Mouse (Mus musculus) embryonic fibroblast, embryonic 13.5 days (primary cell): ENCODE measurements around the gene Nfkb1.

Experiments used
- CTCF ChIP-seq: IDR thresholded peaks from 2 replicates; pipeline ENCODE4 v1.5.1; 2011; ENCODE audit warnings: mild to moderate bottlenecking, control low read depth, low read length, moderate library complexity, borderline replicate concordance; ENCODE audit not compliant: insufficient read depth
- POLR2A ChIP-seq: IDR thresholded peaks from 2 replicates; pipeline ENCODE4 v1.6.1; 2011; ENCODE audit warnings: low read depth, mild to moderate bottlenecking, control low read depth, low read length, moderate library complexity

- no peak for TF ChIP-seq POLR2A
- TF ChIP-seq CTCF = no peak
Measured at GRCm38 (mm10) chr3:135732747-135733445, 41.5 kb upstream of the Nfkb1 start.
